Mouse (Mus musculus) layer of hippocampus, adult 2 months (tissue): Measurements from ENCODE around the gene Glul. TPM values are rescaled to one million over a fixed set of nuclear protein-coding genes. Genes with fewer than 3 reads are reported as not detected.
A peak's percentile ranks its signal among the peaks of the same experiment; 100 is the strongest.

Experiments
- DNase-seq, 2 experiments: peaks; one replicate each; pipeline ENCODE4 v3.0.0; 2022; ENCODE audit warnings: low spot score in 2 of 2
- H3K27ac ChIP-seq: fragments of 200-600 bp; 2 replicates; pipeline ENCODE4 v1.8.1; 2022
- H3K4me3 ChIP-seq: fragments of 200-600 bp; 2 replicates; pipeline ENCODE4 v1.8.1; 2022; ENCODE audit warnings: mild to moderate bottlenecking
- CTCF ChIP-seq: fragments of 200-600 bp; conservative IDR thresholded peaks from 2 replicates; pipeline ENCODE4 v1.8.1; 2022; ENCODE audit warnings: antibody characterized with exemption, mild to moderate bottlenecking, moderate library complexity
- total RNA-seq, 2 experiments: library from RNA; stranded (reverse); gene quantifications; 2 replicates each; pipeline ENCODE4 v1.2.3; 2021

Gene Glul
- total RNA-seq, 2 experiments from 2014 or later: 1,778 to 1,824 TPM

DNA sequence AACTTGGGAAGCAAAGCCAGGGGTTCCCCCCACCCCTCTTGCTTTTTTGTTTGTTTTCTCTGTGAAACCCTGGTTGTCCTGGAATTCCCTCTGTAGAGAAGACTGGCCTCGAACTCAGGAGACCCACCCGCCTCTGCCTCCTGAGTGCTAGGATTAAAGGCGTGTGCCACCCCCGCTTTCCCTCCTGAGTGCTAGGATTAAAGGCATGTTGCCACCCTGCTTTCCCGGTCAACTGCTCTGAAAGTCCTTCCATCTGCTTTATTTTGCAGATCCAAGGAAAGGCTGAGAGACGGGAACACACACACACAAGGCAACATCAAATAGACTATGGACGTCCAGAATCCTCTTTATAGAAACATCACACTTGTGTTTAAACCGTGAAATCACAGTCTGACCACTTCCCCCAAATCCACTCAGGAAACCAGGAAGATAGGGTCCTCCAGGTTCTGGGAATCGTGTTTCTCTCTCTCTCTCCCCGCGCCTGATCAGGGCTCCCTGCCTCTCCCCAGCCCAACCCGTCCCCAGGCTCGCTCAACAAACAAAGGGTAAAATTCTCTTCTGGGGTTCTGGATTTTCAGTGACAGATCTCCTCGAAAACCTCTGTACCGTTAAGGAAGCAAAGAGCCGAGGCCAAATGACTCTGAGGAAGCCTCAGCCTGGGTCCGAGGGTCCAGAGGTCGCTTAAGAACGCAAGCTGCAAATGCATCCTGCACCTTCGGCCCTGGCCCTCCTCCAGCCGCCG lies 584 bp upstream of the Glul start:
- peak overlapping the region; percentile 75 for H3K4me3 ChIP-seq
- TF ChIP-seq CTCF: no peak
- DNase-seq: no peak
- peak overlapping the region; percentile 97 for H3K27ac ChIP-seq

DNA sequence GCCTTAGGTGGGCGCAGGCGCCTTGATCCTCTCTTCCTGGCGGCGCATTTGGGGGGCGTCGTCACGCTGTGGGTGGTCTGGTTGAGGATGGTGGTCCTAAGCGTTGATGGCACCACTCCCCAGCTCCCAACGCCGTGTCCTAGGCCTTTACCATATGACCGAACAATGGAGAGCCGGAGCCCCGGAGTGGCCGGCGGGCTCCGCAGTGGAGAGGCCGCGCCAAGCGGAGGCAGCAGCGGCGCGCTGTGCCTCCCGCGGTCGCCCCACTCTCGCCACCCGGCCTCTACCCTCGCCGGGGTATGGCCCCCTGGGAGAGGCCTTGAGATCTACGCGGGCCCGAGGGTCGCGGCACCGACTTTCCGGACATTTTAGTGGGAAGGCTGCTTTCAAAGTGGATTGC lies 637 bp downstream of the Glul start:
- no peak for DNase-seq
- peak overlapping the region; percentile 97 for H3K27ac ChIP-seq
- H3K4me3 ChIP-seq: peak overlapping the region; percentile 75
- no peak for TF ChIP-seq CTCF

DNA sequence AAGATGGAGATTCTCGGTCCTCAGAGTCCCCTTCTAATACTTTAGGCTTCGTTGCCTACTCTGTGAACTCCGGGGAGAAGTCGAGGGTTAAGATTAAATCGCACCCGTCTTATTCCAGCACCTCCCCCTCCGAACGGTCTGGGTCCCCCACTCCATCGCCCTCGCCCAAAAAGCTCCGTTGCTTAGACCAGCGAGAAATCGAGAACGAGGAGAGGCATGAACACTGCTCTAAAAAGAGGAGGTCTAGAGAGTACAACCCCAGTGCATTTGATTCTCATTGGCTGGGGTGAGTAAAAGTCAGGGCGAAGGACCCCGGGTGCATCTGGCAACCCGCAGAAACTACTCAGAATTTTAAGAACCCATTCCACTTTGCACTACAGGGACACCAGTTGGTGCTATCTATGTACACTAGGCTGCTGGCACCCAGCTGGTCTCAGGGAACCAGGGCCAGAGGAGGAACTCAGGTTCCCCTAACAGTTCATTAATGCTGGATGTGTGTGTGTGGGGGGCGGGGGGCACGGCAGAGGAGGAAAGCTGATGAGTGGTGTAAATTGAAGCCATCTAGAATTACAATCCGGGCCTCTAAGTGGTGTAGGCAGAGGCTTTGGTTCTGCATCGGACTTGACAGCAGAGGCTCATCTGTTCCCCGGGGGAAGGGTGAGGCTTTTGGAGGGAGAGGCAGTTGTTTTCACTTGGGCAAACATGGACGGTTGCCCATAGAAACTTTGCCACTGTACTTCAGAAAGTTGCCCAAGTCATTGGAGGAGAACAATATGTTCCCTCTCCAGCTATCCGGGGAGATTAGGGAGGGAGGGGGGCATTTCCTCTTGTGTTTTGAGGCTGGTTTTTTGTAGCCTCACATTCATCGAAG lies 1.4 kb downstream of the Glul start:
- H3K27ac ChIP-seq: peak overlapping the region; percentile 97
- H3K4me3 ChIP-seq: peak overlapping the region; percentile 75
- TF ChIP-seq CTCF: no peak

DNA sequence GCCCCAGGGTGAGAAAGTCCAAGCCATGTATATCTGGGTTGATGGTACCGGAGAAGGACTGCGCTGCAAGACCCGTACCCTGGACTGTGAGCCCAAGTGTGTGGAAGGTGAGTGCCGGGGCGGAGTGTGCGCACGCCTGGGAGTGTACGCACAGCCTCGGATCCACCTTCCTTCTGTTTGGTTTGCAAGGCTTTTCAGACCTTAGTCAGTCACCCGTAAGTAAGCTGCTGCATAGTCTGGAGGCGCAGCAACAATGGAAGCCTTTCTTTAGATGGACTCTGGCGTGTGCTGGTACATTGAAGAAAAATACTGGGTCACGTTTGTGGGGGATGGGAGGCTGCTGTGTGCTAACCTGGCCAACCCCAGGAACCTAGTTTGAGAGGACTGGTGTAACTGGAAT lies 3.3 kb downstream of the Glul start:
- no peak for DNase-seq
- TF ChIP-seq CTCF: no peak
- Histone ChIP-seq H3K27ac (peak overlapping the region; percentile 97), H3K4me3 (peak overlapping the region; percentile 75)

More for the DNA sequence above, 1.4 kb downstream of the Glul start:
- no peak for DNase-seq

DNA sequence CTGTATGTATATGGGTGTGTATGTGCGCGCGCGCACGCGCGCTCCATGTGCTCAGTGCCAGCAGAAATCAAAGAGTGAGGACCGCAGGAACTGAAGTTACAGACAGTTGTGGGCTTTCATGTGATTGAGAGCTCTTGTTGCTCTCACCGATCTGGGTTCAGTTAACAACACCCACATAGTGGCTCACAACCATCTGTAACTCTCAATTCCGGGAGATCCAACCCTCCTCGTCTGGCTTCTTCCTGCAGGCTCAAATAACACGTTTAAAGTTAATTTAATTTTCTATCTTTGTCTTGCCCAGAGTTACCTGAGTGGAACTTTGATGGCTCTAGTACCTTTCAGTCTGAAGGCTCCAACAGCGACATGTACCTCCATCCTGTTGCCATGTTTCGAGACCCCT lies 4.5 kb downstream of the Glul start:
- Histone ChIP-seq H3K4me3 (peak overlapping the region; percentile 75), H3K27ac (peak overlapping the region; percentile 97)
- TF ChIP-seq CTCF: no peak
- no peak for DNase-seq

DNA sequence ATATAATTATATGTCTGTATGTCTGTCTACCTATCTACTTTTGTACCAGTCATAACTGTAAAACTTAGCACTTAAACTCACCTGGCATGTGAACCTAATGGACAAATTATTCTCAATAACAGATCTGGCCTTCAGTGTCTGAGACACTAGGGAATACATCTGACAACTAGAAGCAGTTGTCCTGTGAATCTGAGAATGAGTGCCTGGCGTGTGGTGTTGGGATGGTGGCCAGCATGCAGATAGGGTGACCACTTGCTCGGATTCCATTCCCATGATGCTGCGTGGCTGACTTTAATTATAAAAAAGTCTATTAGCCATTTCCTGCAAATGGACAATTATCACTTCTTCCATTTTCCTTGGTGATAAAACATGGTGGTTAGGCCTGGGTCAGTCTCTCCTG lies 6.1 kb downstream of the Glul start:
- no peak for TF ChIP-seq CTCF
- no peak for DNase-seq
- peak overlapping the region; percentile 97; the same call in 1 of the 2 replicates for H3K27ac ChIP-seq
- H3K4me3 ChIP-seq: peak overlapping the region; percentile 75

DNA sequence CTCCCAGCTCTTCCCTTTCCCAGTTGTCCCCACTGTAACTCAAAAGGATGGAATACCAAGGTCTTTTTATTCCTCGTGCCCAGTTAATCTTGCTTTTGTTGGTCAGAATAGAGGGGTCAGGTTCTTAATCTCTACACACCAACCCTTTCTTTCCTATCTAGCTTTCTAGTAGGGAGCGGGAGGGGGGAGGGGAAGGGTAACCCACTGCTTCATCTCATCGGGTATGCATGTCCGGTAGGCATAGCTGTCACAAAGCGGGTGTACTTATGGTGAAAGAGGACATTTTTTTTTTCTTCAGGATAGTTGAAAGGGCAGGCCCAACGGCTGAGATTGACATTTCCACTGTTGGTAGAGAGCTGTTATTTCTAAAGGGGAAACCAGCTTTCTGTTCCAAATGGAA lies 8.5 kb downstream of the Glul start:
- TF ChIP-seq CTCF: no peak
- DNase-seq: no peak
- H3K27ac ChIP-seq: peak overlapping the region; percentile 3; the same call in 1 of the 2 replicates
- H3K4me3 ChIP-seq: no peak overlapping the region; the same call in 1 of the 2 replicates

DNA sequence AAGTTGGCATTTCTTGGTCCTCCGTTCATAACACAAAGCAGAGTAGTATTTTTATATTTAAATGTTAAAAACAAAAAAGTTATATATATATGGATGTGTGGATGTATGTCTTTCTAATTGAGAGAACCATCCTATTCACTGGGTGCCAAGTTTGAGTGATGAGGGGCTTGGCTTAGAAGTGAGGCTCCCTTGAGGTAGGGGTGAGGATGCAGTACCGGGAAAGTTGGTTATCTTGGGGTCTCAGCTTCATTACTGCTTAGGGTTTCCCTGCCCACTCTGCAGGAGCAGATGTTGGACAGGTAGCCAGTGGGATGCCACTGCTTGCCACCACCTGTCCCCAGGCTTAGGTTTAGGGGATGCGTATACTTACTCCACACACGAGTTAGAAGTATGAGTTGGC lies 9.0 kb downstream of the Glul start:
- Histone ChIP-seq H3K27ac (peak overlapping the region; percentile 3; the same call in 1 of the 2 replicates), H3K4me3 (no peak overlapping the region)
- TF ChIP-seq CTCF: no peak
- DNase-seq: no peak

DNA sequence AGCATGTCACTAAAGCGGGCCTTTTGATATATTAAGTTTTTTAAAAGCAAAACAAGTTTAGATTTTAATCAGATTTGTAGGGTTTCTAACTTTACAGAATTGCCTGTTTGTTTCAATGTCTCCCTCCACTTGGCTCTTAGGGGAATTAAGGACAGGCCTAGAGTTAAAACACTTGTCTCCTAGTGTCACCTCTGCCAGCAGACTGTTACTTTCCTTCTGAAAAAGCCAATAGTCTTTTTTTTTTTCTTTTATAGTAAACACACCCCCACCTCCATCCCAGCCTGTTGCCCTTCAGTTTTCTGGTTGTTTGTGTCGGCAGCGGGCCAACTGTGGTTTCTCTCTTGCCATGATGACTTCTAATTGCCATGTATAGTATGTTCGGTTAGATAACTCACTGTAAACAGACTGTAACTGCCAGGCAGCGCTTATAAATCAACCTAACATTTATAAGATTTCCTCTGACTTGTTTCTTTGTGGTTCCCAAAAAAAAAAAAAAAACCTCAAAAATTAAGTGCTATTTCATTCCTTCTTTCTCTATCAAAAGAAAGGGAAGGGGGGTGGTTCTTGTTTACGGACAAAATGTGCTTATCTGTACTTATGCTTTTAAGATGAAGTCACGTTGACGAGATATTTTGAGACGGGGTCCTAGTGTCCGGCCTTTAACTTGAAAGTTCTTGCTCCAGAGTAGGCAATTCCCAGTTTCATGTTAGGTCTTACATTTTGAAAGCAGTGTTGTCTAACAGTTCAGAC lies 9.6 kb downstream of the Glul start:
- H3K27ac ChIP-seq: peak overlapping the region; percentile 64
- TF ChIP-seq CTCF: no peak
- H3K4me3 ChIP-seq: no peak overlapping the region
- no peak for DNase-seq

DNA sequence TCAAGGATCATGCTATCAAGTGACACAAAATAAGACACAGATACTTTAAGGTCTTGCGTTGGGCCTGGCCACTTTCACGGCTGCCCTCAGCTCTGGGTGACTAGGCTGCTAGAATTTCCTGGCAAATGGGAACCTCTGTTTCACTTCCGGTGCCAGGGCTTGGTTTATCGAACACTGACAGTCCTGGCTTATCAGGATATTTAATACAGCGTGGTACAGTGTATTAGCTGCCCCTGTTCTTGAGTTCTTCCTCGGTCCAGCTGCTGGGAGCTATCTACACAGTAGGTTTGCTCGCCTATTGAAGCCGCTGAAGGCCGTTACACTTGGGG lies 10.2 kb downstream of the Glul start:
- no peak for TF ChIP-seq CTCF
- H3K27ac ChIP-seq: peak overlapping the region; percentile 64
- no peak overlapping the region for H3K4me3 ChIP-seq
- DNase-seq: no peak

DNA sequence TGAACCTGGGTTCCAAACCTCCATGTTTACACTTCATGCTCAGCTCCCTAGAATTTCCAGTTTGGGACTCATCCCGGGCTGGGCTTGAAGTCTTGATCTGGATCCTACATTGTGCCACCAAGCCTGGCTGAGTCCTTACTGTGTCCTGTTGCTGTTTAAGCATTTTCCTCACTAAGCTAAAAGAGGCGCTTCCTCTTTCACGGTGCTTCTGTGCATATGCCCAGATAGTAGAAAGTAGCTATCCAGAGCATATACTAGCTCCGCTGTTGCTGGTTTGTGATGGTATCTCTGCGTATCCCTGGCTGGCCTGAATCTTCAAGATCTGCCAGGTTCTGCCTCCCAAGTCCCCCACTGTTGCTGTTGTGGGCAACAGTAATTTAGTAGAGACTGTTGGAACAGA lies 10.7 kb downstream of the Glul start:
- Histone ChIP-seq H3K27ac (peak overlapping the region; percentile 64), H3K4me3 (no peak overlapping the region)
- TF ChIP-seq CTCF: no peak
- no peak for DNase-seq

DNA sequence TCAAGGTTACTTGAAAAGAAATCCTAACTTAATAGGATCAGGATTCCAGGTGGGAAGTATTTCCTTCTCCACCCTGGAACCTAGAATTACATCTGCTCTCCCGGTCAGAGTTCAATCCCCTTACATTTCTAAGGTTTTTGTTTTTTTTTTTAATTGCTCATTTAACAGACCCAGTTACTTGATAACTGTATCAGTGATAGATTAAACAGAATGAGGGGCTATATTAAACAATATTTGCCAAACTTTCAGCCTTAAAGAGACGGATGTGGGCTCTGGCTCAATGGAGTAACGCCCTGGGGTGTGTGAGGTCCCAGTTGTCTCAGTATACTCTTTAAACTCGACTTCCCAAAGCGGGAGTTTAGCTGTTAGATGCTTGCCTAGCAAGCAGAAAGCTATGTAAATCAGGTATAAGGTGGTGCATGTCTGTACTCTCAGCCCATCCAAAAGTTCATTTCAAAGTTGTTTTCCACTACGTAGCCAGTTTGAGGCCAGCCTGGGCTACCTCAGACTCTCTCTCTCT lies 11.6 kb downstream of the Glul start:
- no peak overlapping the region for H3K4me3 ChIP-seq
- H3K27ac ChIP-seq: peak overlapping the region; percentile 64; the same call in 1 of the 2 replicates
- no peak for DNase-seq
- TF ChIP-seq CTCF: no peak

DNA sequence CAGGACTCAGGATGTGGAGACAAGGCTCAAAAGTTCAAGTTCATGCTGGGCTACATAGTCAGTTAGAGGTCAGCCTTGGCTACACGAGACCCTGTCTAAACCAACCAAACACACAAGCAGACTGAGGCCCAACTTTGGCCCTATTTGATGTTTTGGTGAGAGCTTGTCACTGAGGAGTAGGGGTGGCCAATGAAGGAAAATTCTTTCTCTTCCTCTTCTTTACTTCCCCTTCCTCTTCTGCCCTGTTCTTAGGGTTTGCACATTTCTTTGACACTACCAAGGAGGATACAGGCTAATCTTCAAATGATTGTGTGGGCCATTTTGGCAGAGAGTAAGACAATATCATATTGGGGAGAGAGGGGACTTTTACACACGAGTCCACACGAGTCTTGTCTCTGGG lies 14.1 kb downstream of the Glul start:
- peak overlapping the region; percentile 28; the same call in 1 of the 2 replicates for H3K27ac ChIP-seq
- no peak for TF ChIP-seq CTCF
- no peak for DNase-seq
- H3K4me3 ChIP-seq: no peak overlapping the region
